Mouse (Mus musculus): ENCODE data around the gene Hus1.

GRCm38 (mm10) chr11:9025211-9025610 lies 14.2 kb upstream of the Hus1 start:
- TF ChIP-seq POLR2A (IDR thresholded peaks at IDR 0.05; ENCODE audit: low read depth, low read length) (no peak), CTCF (IDR thresholded peaks at IDR 0.05; ENCODE audit: extremely low read depth, insufficient read length, insufficient replicate concordance, low read depth, low read length) (no peak)
